Mouse (Mus musculus): ENCODE measurements around the gene Dusp10. TPM values are rescaled to one million over a fixed set of nuclear protein-coding genes. Genes with fewer than 3 reads are reported as not detected.
A peak's percentile ranks its signal among the peaks of the same experiment; 100 is the strongest.

Gene Dusp10
- polyA plus RNA-seq, 1 experiment, result 26.4 TPM

- Histone ChIP-seq H3K4me1 (ENCODE audit: control insufficient read depth, insufficient read depth, insufficient read length, low read length) (no peaks in the 10 kb centered on the region), H3K4me3 (ENCODE audit: insufficient read depth, low read depth, low read length) (no peak overlapping the region), H3K27ac (replicated peaks; ENCODE audit: low read depth, low read length) (peak overlapping the region; percentile 60)
Observed at GRCm38 (mm10) chr1:184017606-184018005, 4.5 kb downstream of the Dusp10 start.

GRCm38 (mm10) chr1:184019042-184019721 is 6.1 kb downstream of the Dusp10 start:
- Histone ChIP-seq H3K4me3 (ENCODE audit: insufficient read depth, low read depth, low read length) (no peak overlapping the region), H3K4me1 (ENCODE audit: control insufficient read depth, insufficient read depth, insufficient read length, low read length) (no peaks in the 10 kb centered on the region), H3K27ac (replicated peaks; ENCODE audit: low read depth, low read length) (no peak overlapping the region)

- Histone ChIP-seq H3K4me1 (ENCODE audit: control insufficient read depth, insufficient read depth, insufficient read length, low read length) (no peaks in the 10 kb centered on the region), H3K27ac (replicated peaks; ENCODE audit: low read depth, low read length) (no peak overlapping the region), H3K4me3 (ENCODE audit: insufficient read depth, low read depth, low read length) (no peak overlapping the region)
Observed at GRCm38 (mm10) chr1:184019722-184020107, 6.6 kb downstream of the Dusp10 start.

GRCm38 (mm10) chr1:184023971-184024370 is 10.9 kb downstream of the Dusp10 start:
- Histone ChIP-seq H3K27ac (replicated peaks; ENCODE audit: low read depth, low read length) (no peak overlapping the region), H3K4me1 (ENCODE audit: control insufficient read depth, insufficient read depth, insufficient read length, low read length) (no peaks in the 10 kb centered on the region), H3K4me3 (ENCODE audit: insufficient read depth, low read depth, low read length) (no peak overlapping the region)

GRCm38 (mm10) chr1:184024631-184025030 is 11.5 kb downstream of the Dusp10 start:
- Histone ChIP-seq H3K4me3 (ENCODE audit: insufficient read depth, low read depth, low read length) (no peak overlapping the region), H3K4me1 (ENCODE audit: control insufficient read depth, insufficient read depth, insufficient read length, low read length) (no peaks in the 10 kb centered on the region), H3K27ac (replicated peaks; ENCODE audit: low read depth, low read length) (no peak overlapping the region)

GRCm38 (mm10) chr1:184025079-184025478 is 12.0 kb downstream of the Dusp10 start:
- H3K4me1 ChIP-seq (ENCODE audit: control insufficient read depth, insufficient read depth, insufficient read length, low read length), result no peaks in the 10 kb centered on the region
- H3K27ac ChIP-seq (replicated peaks; ENCODE audit: low read depth, low read length), result no peak overlapping the region
- no peak overlapping the region for H3K4me3 ChIP-seq (ENCODE audit: insufficient read depth, low read depth, low read length)

GRCm38 (mm10) chr1:184027039-184027438 is 13.9 kb downstream of the Dusp10 start:
- Histone ChIP-seq H3K27ac (replicated peaks; ENCODE audit: low read depth, low read length) (no peak overlapping the region), H3K4me3 (ENCODE audit: insufficient read depth, low read depth, low read length) (no peak overlapping the region), H3K4me1 (ENCODE audit: control insufficient read depth, insufficient read depth, insufficient read length, low read length) (no peaks in the 10 kb centered on the region)

- no peaks in the 10 kb centered on the region; the same call in 1 of the 2 replicates for H3K4me1 ChIP-seq (ENCODE audit: control insufficient read depth, insufficient read depth, insufficient read length, low read length)
- H3K4me3 ChIP-seq (ENCODE audit: insufficient read depth, low read depth, low read length), result no peak overlapping the region
Observed at GRCm38 (mm10) chr1:184030070-184030802, 17.1 kb downstream of the Dusp10 start.

GRCm38 (mm10) chr1:184032682-184033389 is 19.7 kb downstream of the Dusp10 start:
- Histone ChIP-seq H3K27ac (replicated peaks; ENCODE audit: low read depth, low read length) (peak overlapping the region; percentile 95), H3K4me1 (ENCODE audit: control insufficient read depth, insufficient read depth, insufficient read length, low read length) (peaks cover 3% of the 10 kb centered on the region), H3K4me3 (ENCODE audit: insufficient read depth, low read depth, low read length) (peak overlapping the region; percentile 79)

More at GRCm38 (mm10) chr1:184030070-184030802, 17.1 kb downstream of the Dusp10 start:
- H3K27ac ChIP-seq (replicated peaks; ENCODE audit: low read depth, low read length), result no peak overlapping the region

- Histone ChIP-seq H3K4me3 (ENCODE audit: insufficient read depth, low read depth, low read length) (peak overlapping the region; percentile 79), H3K4me1 (ENCODE audit: control insufficient read depth, insufficient read depth, insufficient read length, low read length) (peaks cover 3% of the 10 kb centered on the region), H3K27ac (replicated peaks; ENCODE audit: low read depth, low read length) (peak overlapping the region; percentile 95)
Observed at GRCm38 (mm10) chr1:184033390-184034010, 20.4 kb downstream of the Dusp10 start.

GRCm38 (mm10) chr1:184034011-184034557 is 21.0 kb downstream of the Dusp10 start, which contains the start of gene 1700056E22Rik:
1700056E22Rik (minus strand) TSS chr1:184034301.
- Histone ChIP-seq H3K4me3 (ENCODE audit: insufficient read depth, low read depth, low read length) (peak within 1 kb of the TSS; percentile 79), H3K4me1 (ENCODE audit: control insufficient read depth, insufficient read depth, insufficient read length, low read length) (peaks cover 5% of the 10 kb centered on the region), H3K27ac (replicated peaks; ENCODE audit: low read depth, low read length) (peak within 1 kb of the TSS; percentile 95)

- Histone ChIP-seq H3K4me3 (ENCODE audit: insufficient read depth, low read depth, low read length) (peak overlapping the region; percentile 71), H3K4me1 (ENCODE audit: control insufficient read depth, insufficient read depth, insufficient read length, low read length) (peaks cover 5% of the 10 kb centered on the region), H3K27ac (replicated peaks; ENCODE audit: low read depth, low read length) (peak overlapping the region; percentile 79)
Observed at GRCm38 (mm10) chr1:184034741-184035181, 21.7 kb downstream of the Dusp10 start.

- H3K4me1 ChIP-seq (ENCODE audit: control insufficient read depth, insufficient read depth, insufficient read length, low read length), result peaks cover 5% of the 10 kb centered on the region
- H3K4me3 ChIP-seq (ENCODE audit: insufficient read depth, low read depth, low read length), result peak overlapping the region; percentile 71
- H3K27ac ChIP-seq (replicated peaks; ENCODE audit: low read depth, low read length), result peak overlapping the region; percentile 94
Observed at GRCm38 (mm10) chr1:184035346-184035903, 22.3 kb downstream of the Dusp10 start.

GRCm38 (mm10) chr1:184037802-184038201 is 24.7 kb downstream of the Dusp10 start:
- Histone ChIP-seq H3K27ac (replicated peaks; ENCODE audit: low read depth, low read length) (no peak overlapping the region), H3K4me3 (ENCODE audit: insufficient read depth, low read depth, low read length) (peak overlapping the region; percentile 3; the same call in 1 of the 2 replicates), H3K4me1 (ENCODE audit: control insufficient read depth, insufficient read depth, insufficient read length, low read length) (peaks cover 14% of the 10 kb centered on the region)
